Comparison of ENCODE assay signal across 15 mouse cellular contexts in the genomic region with DNA sequence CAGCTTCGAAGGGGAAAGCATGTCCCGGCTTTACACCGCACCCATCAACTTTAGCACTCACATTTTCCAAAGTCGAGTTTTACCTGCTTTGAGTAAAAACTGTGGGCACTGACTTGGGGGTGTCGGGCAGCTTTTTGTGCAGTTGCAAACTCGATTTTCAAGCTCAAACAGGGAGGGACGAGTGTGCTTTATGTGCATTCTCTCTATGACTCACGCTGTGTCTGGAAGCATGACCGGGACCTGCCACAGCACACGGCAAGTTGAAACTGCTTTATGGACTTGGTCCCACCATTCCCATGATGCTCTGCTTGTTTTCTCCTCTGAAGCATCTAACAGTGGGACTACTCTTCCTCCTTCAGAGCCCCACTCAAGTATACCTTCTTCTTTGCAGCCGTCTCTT.
"Had no signal": no experiment of that assay in that cellular context is flagged by ENCODE, and none has a peak within 500 bp of the region (broad histone marks: within the 10 kb centered on the region; RNA-seq: fewer than 3 reads in every experiment).

No protein-coding gene starts in this region.

- H3K4me2 ChIP-seq: limb, embryonic 13.5 days; liver, embryonic 12.5 days; lung, embryonic 15.5 days; midbrain, embryonic 13.5 days had no signal

- H3K9me3 ChIP-seq: limb, embryonic 13.5 days; liver, embryonic 12.5 days; lung, embryonic 15.5 days; midbrain, embryonic 13.5 days had no signal

- H3K4me3 ChIP-seq: limb, embryonic 13.5 days; liver, embryonic 12.5 days; lung, embryonic 15.5 days; midbrain, embryonic 13.5 days had no signal

- DNase-seq: kidney, adult 11 months; kidney, adult 9 months; kidney, postnatal 36 days; layer of hippocampus, adult 9-11 months; layer of hippocampus, postnatal 36 days; lung, postnatal 14 days; right cerebral cortex, postnatal 14 days; thymus, adult 18-20 months; thymus, postnatal 14 days had no signal

- H3K9ac ChIP-seq: limb, embryonic 13.5 days; liver, embryonic 12.5 days; lung, embryonic 15.5 days; midbrain, embryonic 13.5 days had no signal

- H3K27me3 ChIP-seq: limb, embryonic 13.5 days; liver, embryonic 12.5 days; lung, embryonic 15.5 days; midbrain, embryonic 13.5 days had no signal

- H3K27ac ChIP-seq: kidney, postnatal 0 days; limb, embryonic 13.5 days; liver, embryonic 12.5 days; lung, embryonic 15.5 days; macrophage; midbrain, embryonic 13.5 days had no signal

- H3K36me3 ChIP-seq: limb, embryonic 13.5 days; liver, embryonic 12.5 days; lung, embryonic 15.5 days; midbrain, embryonic 13.5 days had no signal

- ATAC-seq: liver, embryonic 12.5 days; midbrain, embryonic 13.5 days had no signal

- H3K4me1 ChIP-seq: limb, embryonic 13.5 days; liver, embryonic 12.5 days; lung, embryonic 15.5 days had no signal
